Mouse (Mus musculus) CD4-positive, CD25-positive, alpha-beta regulatory T cell, adult 4 months (primary cell): ENCODE measurements around the gene Epyc. TPM values are rescaled to one million over a fixed set of nuclear protein-coding genes. Genes with fewer than 3 reads are reported as not detected.
"Not testable (repeated sequence)": the region's sequence is repeated elsewhere in the genome, so short reads cannot be mapped to it uniquely, and the experiment has no call there.

ENCODE experiments used
- ATAC-seq: one replicate; pipeline ENCODE4 v1.8.0; 2017
- polyA plus RNA-seq, 2 experiments: library from polyadenylated mRNA; unstranded; fragments of 100-300 nt; shearing (Covaris generic); gene quantifications; one replicate each; pipeline ENCODE4 v1.2.1; 2017

Epyc gene
- polyA plus RNA-seq, 2 experiments from 2014 or later: not detected

- ATAC-seq: no peak
Observed at GRCm38 (mm10) chr10:97715289-97715906, 71.5 kb downstream of the Epyc start.

DNA sequence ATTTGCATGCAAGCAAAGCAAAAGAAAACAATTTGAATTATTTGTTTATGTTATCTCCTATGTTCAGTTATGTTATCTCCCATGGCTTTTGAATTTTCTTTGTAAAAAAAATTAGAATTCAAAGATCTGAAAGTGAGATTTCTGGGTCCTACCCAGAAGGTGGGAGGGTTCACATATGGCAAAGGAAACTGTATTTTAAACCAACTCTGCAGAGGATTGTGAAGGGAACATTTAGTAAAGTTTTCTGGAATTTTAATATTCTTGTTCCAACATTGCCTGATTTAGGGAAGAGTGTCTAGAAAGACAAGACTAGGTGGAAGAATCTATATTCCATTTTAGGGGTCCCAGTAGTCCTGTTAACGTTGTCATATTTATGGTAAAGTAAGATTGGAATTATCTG is 73.4 kb downstream of the Epyc start:
- ATAC-seq: no peak

DNA sequence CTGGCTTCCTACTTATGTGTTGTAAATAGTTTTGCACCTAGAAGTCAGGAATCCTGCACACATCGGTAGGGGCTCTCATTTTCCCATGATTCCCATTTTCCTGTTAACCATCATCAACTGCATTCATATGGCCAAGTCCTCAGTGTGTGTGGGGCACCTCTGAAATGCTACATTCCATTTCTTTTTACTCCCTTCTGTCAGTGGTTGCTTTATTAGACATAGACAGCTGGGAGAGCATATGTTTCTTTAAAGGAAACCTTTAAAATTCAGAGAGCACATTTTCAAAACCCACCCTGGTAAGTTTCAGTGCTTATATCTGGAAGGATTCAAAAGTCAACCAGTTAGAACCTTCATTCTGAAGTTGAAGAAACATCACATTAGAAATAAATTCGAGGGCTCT is 74.2 kb downstream of the Epyc start:
- no peak for ATAC-seq

- ATAC-seq: no peak
Observed at GRCm38 (mm10) chr10:97720625-97721024, 76.8 kb downstream of the Epyc start.

- no peak for ATAC-seq
Observed at GRCm38 (mm10) chr10:97722709-97723108, 78.8 kb downstream of the Epyc start.

DNA sequence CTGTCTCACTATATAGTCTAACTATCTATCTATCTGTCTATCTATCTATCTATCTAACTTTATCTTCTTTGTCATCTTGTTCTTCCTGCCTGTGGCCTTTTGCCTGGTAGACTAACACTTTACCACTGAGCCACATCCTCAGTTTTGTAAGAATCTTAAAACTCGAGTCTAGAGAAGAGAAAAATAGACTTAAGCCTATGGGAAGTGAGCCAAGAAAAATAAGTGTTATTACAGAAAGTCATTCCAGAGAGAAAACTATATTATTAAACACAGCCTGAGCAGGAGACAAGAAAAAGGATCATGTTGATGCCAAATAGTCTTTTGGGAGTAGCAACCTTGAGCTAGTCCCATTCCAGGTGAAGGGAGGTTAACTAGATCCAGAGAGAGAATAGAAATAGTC is 82.1 kb downstream of the Epyc start:
- no peak for ATAC-seq

GRCm38 (mm10) chr10:97726655-97727054 is 82.8 kb downstream of the Epyc start, which contains the start of gene C030005K15Rik:
Gene C030005K15Rik, minus strand, starts transcription at chr10:97726755.
- not testable (repeated sequence) for ATAC-seq

Other genes with a start within 250 kb of the Epyc start
- gene Dcn, start 164.5 kb upstream of the Epyc start, polyA plus RNA-seq: not detected
- not detected for gene Lum, start 78.9 kb upstream of the Epyc start, polyA plus RNA-seq
- gene Kera, start 37.2 kb upstream of the Epyc start, polyA plus RNA-seq: not detected
- gene Ccer1, start 49.0 kb downstream of the Epyc start, polyA plus RNA-seq: not detected
- not detected for gene C030005K15Rik, start 82.7 kb downstream of the Epyc start, polyA plus RNA-seq